Mouse (Mus musculus): ENCODE results near the gene Olfr1451.
"Not testable (repeated sequence)": the region's sequence is repeated elsewhere in the genome, so short reads cannot be mapped to it uniquely, and the experiment has no call there.

The Olfr1451 gene

DNA sequence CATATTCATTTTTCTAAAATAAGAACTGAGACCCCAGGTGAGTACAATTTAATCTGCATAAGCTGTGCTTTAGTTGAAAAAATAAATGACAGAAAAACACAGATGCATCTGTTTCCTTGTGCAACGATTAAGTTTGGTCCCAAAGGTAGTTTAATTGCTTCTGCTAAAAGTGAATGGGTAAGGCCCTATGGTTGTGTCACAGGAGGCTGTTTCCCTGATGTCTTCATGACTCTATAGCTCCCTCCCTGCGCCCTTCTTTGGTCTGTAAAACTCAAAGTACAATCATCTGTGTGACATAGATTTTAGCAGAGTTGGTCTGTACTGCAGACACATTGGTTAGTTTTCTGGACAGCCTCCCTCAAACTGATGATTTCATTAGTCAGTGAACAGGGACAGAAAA, at the start of gene Olfr1451:
Olfr1451 (plus strand) TSS at position 301 of the 400 bp plus-strand sequence.
- no peak for DNase-seq (ENCODE audit: low spot score in 2 of 2)

GRCm38 (mm10) chr19:12949958-12950357, 44.9 kb upstream of the Olfr1451 start, which contains the start of gene Olfr1450:
Gene Olfr1450 (plus strand): TSS chr19:12950258.
- DNase-seq (ENCODE audit: low spot score in 2 of 2), result no peak

GRCm38 (mm10) chr19:12970082-12970481, 24.7 kb upstream of the Olfr1451 start:
- not testable (repeated sequence) for DNase-seq (ENCODE audit: low spot score in 2 of 2)

DNA sequence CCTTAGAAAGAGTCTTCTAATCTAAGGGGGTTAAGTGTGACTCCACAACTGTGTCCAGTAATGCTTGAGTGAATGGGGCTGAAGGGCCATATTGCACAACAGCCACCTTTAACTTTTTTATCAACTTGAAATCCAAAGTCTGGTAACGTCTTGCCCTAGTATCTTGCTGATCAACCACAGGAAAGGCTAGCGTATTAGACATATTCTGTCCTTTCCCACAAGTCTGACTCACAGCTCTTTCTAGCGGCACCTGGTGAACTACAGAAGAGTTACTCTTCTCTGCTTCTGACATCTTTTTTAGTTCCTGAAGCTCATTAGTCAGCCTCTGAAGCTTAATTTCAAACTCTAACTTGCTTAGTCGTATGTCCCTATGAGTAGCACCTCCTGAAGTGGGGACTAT, 2.5 kb upstream of the Olfr1451 start:
- not testable (repeated sequence) for DNase-seq (ENCODE audit: low spot score in 2 of 2)

- no peak for DNase-seq (ENCODE audit: low spot score in 2 of 2)
Measured at GRCm38 (mm10) chr19:13028227-13028626, 33.4 kb downstream of the Olfr1451 start, which contains the start of gene Olfr1453. Gene Olfr1453 (minus strand): TSS chr19:13028327.
